Mouse (Mus musculus): ENCODE measurements around the gene Fastkd2. TPM values are rescaled to one million over a fixed set of nuclear protein-coding genes. Genes with fewer than 3 reads are reported as not detected.

Gene Fastkd2
- 15.5 TPM for polyA plus RNA-seq (2012; fragmentation: generic; extraction: Trizol)

GRCm38 (mm10) chr1:63730240-63730771, at the start of gene Fastkd2, which contains the start of gene Mdh1b:
Gene Fastkd2 (plus strand): TSS chr1:63730614.
Gene Mdh1b (minus strand): TSS chr1:63730318.
- H3K79me2 ChIP-seq (ENCODE audit: control insufficient read depth, insufficient read depth) = peaks cover 17% of the 10 kb centered on the region
- H3K4me2 ChIP-seq (ENCODE audit: low read depth) = peak within 1 kb of the TSS; percentile 93
- peak within 1 kb of the TSS; percentile 52 for H3K4me3 ChIP-seq
- H3ac ChIP-seq (ENCODE audit: control insufficient read depth, insufficient read length) = peak within 1 kb of the TSS; percentile 50
- no peaks in the 10 kb centered on the region for H3K27me3 ChIP-seq (ENCODE audit: control insufficient read depth, insufficient read depth, insufficient read length)
- TF ChIP-seq E2F4 (IDR thresholded peaks at IDR 0.05; ENCODE audit: insufficient read depth) = no peak
- TF ChIP-seq TCF12 (IDR thresholded peaks at IDR 0.05; ENCODE audit: insufficient read depth, poor library complexity, severe bottlenecking) = no peak
- peak; percentile 44 for TF ChIP-seq USF1 (IDR thresholded peaks at IDR 0.05; ENCODE audit: low read depth)
- peak; percentile 33 for TF ChIP-seq SRF (IDR thresholded peaks at IDR 0.05; ENCODE audit: control insufficient read depth, insufficient read length, low read depth)
- TF ChIP-seq POLR2A (IDR thresholded peaks at IDR 0.05; ENCODE audit: insufficient read length, low read depth) = peak; percentile 32
- no peak for TF ChIP-seq MYOD1 (IDR thresholded peaks at IDR 0.05; ENCODE audit: control insufficient read depth in 1 of 3, insufficient read length in 2 of 3, low read depth in 2 of 3)
- TF ChIP-seq REST (IDR thresholded peaks at IDR 0.05; ENCODE audit: insufficient read depth, insufficient read length) = no peak
- TF ChIP-seq MYOG (IDR thresholded peaks at IDR 0.05; ENCODE audit: control insufficient read depth in 1 of 3, insufficient read depth in 1 of 3, insufficient read length in 2 of 3, low read depth in 2 of 3) = no peak
- no peak for TF ChIP-seq TCF3 (IDR thresholded peaks at IDR 0.05; ENCODE audit: insufficient read length, low read depth)
- TF ChIP-seq MAX (IDR thresholded peaks at IDR 0.05; ENCODE audit: low read depth) = peak; percentile 89
- TF ChIP-seq CEBPB (IDR thresholded peaks at IDR 0.05; ENCODE audit: insufficient read depth, poor library complexity, severe bottlenecking) = no peak
- TF ChIP-seq POLR2AphosphoS2 (IDR thresholded peaks at IDR 0.05; ENCODE audit: insufficient read length, low read depth) = no peak
- no peaks in the 10 kb centered on the region for H3K36me3 ChIP-seq (ENCODE audit: control insufficient read depth, insufficient read depth)

DNA sequence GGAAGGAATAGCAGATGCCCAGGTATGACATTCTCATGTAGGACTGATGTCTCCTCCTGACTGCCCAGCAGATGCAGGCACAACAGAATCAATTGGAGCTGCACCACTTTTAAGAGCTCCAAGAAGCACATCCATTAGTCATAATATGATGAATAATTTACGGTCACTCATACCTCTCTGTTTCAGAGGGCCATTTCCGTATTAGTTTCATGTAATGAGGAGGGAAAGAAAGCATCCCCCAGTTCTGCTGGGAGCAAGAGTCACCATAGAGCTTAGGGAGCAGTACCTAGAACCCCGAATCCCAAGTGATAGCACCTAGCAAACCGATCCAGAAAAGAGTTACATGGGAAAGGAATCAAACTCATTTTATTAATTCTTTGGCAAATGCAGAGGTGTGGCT, 43.6 kb upstream of the Fastkd2 start, which contains the start of gene Dytn:
Dytn (minus strand) TSS at position 101 of the 400 bp plus-strand sequence.
- no peak within 1 kb of the TSS for H3ac ChIP-seq (ENCODE audit: control insufficient read depth, insufficient read length)
- no peaks in the 10 kb centered on the region for H3K27me3 ChIP-seq (ENCODE audit: control insufficient read depth, insufficient read depth, insufficient read length)
- H3K4me2 ChIP-seq (ENCODE audit: low read depth) = no peak within 1 kb of the TSS
- H3K79me2 ChIP-seq (ENCODE audit: control insufficient read depth, insufficient read depth) = no peaks in the 10 kb centered on the region
- no peak within 1 kb of the TSS for H3K4me3 ChIP-seq
- no peak for TF ChIP-seq SRF (IDR thresholded peaks at IDR 0.05; ENCODE audit: control insufficient read depth, insufficient read length, low read depth)
- no peaks in the 10 kb centered on the region for H3K36me3 ChIP-seq (ENCODE audit: control insufficient read depth, insufficient read depth)

DNA sequence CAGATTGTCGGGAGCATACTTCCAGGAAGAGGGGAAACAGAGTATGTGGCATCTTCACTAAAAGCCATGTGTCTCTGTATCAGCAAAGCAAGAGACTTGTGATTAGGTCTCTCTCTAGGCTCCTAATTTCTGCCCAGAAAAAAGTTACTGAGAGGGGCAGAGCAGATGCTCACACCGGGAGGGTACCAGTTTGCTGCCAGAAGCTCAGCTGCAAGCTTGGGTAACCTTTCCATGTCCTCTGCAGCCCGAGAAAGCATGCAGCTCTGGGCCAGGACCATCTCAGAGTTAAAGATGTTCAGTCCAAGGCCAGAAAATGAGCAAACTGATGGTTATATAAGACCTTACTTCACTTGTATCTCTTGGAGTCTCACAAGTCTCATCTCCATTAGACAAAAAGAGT, 33.6 kb upstream of the Fastkd2 start:
- TF ChIP-seq TCF12 (IDR thresholded peaks at IDR 0.05; ENCODE audit: insufficient read depth, poor library complexity, severe bottlenecking) (no peak), SRF (IDR thresholded peaks at IDR 0.05; ENCODE audit: control insufficient read depth, insufficient read length, low read depth) (no peak), TCF3 (IDR thresholded peaks at IDR 0.05; ENCODE audit: insufficient read length, low read depth) (no peak), POLR2AphosphoS2 (IDR thresholded peaks at IDR 0.05; ENCODE audit: insufficient read length, low read depth) (no peak), MYOD1 (IDR thresholded peaks at IDR 0.05; ENCODE audit: control insufficient read depth in 1 of 3, insufficient read length in 2 of 3, low read depth in 2 of 3) (no peak), REST (IDR thresholded peaks at IDR 0.05; ENCODE audit: insufficient read depth, insufficient read length) (no peak), MAX (IDR thresholded peaks at IDR 0.05; ENCODE audit: low read depth) (no peak), USF1 (IDR thresholded peaks at IDR 0.05; ENCODE audit: low read depth) (no peak), E2F4 (IDR thresholded peaks at IDR 0.05; ENCODE audit: insufficient read depth) (no peak), POLR2A (IDR thresholded peaks at IDR 0.05; ENCODE audit: insufficient read length, low read depth) (no peak), MYOG (IDR thresholded peaks at IDR 0.05; ENCODE audit: control insufficient read depth in 1 of 3, insufficient read depth in 1 of 3, insufficient read length in 2 of 3, low read depth in 2 of 3) (no peak), CEBPB (IDR thresholded peaks at IDR 0.05; ENCODE audit: insufficient read depth, poor library complexity, severe bottlenecking) (no peak)
- no peaks in the 10 kb centered on the region for H3K27me3 ChIP-seq (ENCODE audit: control insufficient read depth, insufficient read depth, insufficient read length)

DNA sequence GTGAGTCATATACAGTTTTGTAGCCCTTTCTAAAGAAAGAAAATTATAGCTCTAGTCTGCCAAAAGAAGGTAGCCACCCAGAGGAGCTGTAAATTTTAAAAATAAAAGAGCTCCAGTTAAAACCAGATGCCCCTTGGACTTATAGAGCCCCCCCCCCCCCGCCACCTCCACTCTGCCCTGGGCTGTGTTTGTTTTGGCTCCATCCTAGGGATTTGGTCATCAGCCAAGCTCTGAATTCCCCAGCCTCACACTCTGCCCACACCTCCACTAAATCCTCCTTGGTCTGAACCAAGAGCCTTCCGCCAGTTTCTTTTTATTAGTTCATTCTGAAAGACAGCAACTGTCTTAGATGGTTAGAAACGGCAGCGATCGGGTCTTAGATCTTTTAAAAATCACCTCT, 24.7 kb upstream of the Fastkd2 start:
- Histone ChIP-seq H3K4me2 (ENCODE audit: low read depth) (peak overlapping the region; percentile 80), H3ac (ENCODE audit: control insufficient read depth, insufficient read length) (no peak overlapping the region), H3K36me3 (ENCODE audit: control insufficient read depth, insufficient read depth) (no peaks in the 10 kb centered on the region), H3K27me3 (ENCODE audit: control insufficient read depth, insufficient read depth, insufficient read length) (no peaks in the 10 kb centered on the region), H3K79me2 (ENCODE audit: control insufficient read depth, insufficient read depth) (no peaks in the 10 kb centered on the region), H3K4me3 (no peak overlapping the region)
- no peak for TF ChIP-seq MYOD1 (IDR thresholded peaks at IDR 0.05; ENCODE audit: control insufficient read depth in 1 of 3, insufficient read length in 2 of 3, low read depth in 2 of 3)
- no peak for TF ChIP-seq MAX (IDR thresholded peaks at IDR 0.05; ENCODE audit: low read depth)
- no peak for TF ChIP-seq POLR2A (IDR thresholded peaks at IDR 0.05; ENCODE audit: insufficient read length, low read depth)
- TF ChIP-seq SRF (IDR thresholded peaks at IDR 0.05; ENCODE audit: control insufficient read depth, insufficient read length, low read depth) = no peak
- TF ChIP-seq E2F4 (IDR thresholded peaks at IDR 0.05; ENCODE audit: insufficient read depth) = no peak
- no peak for TF ChIP-seq POLR2AphosphoS2 (IDR thresholded peaks at IDR 0.05; ENCODE audit: insufficient read length, low read depth)
- TF ChIP-seq TCF3 (IDR thresholded peaks at IDR 0.05; ENCODE audit: insufficient read length, low read depth) = no peak
- no peak for TF ChIP-seq CEBPB (IDR thresholded peaks at IDR 0.05; ENCODE audit: insufficient read depth, poor library complexity, severe bottlenecking)

More for the DNA sequence above, 33.6 kb upstream of the Fastkd2 start:
- Histone ChIP-seq H3K79me2 (ENCODE audit: control insufficient read depth, insufficient read depth) (no peaks in the 10 kb centered on the region), H3K4me3 (no peak overlapping the region), H3K4me2 (ENCODE audit: low read depth) (no peak overlapping the region), H3ac (ENCODE audit: control insufficient read depth, insufficient read length) (no peak overlapping the region), H3K36me3 (ENCODE audit: control insufficient read depth, insufficient read depth) (no peaks in the 10 kb centered on the region)

GRCm38 (mm10) chr1:63708876-63709275, 21.5 kb upstream of the Fastkd2 start:
- H3K36me3 ChIP-seq (ENCODE audit: control insufficient read depth, insufficient read depth) = no peaks in the 10 kb centered on the region
- no peak overlapping the region for H3ac ChIP-seq (ENCODE audit: control insufficient read depth, insufficient read length)
- no peaks in the 10 kb centered on the region for H3K27me3 ChIP-seq (ENCODE audit: control insufficient read depth, insufficient read depth, insufficient read length)
- H3K4me3 ChIP-seq = no peak overlapping the region
- H3K79me2 ChIP-seq (ENCODE audit: control insufficient read depth, insufficient read depth) = no peaks in the 10 kb centered on the region
- H3K4me2 ChIP-seq (ENCODE audit: low read depth) = no peak overlapping the region
- no peak for TF ChIP-seq SRF (IDR thresholded peaks at IDR 0.05; ENCODE audit: control insufficient read depth, insufficient read length, low read depth)
- no peak for TF ChIP-seq CEBPB (IDR thresholded peaks at IDR 0.05; ENCODE audit: insufficient read depth, poor library complexity, severe bottlenecking)
- no peak for TF ChIP-seq MYOG (IDR thresholded peaks at IDR 0.05; ENCODE audit: control insufficient read depth in 1 of 3, insufficient read depth in 1 of 3, insufficient read length in 2 of 3, low read depth in 2 of 3)

Measured in myocyte (in vitro differentiated cells).